Mouse (Mus musculus) urinary bladder, postnatal 25 days (tissue): Measurements from ENCODE around the gene Nfic.

Source experiments
- DNase-seq: peaks from one replicate; pipeline ENCODE4 v3.0.0; 2022; ENCODE audit warnings: low spot score

Gene Nfic

DNA sequence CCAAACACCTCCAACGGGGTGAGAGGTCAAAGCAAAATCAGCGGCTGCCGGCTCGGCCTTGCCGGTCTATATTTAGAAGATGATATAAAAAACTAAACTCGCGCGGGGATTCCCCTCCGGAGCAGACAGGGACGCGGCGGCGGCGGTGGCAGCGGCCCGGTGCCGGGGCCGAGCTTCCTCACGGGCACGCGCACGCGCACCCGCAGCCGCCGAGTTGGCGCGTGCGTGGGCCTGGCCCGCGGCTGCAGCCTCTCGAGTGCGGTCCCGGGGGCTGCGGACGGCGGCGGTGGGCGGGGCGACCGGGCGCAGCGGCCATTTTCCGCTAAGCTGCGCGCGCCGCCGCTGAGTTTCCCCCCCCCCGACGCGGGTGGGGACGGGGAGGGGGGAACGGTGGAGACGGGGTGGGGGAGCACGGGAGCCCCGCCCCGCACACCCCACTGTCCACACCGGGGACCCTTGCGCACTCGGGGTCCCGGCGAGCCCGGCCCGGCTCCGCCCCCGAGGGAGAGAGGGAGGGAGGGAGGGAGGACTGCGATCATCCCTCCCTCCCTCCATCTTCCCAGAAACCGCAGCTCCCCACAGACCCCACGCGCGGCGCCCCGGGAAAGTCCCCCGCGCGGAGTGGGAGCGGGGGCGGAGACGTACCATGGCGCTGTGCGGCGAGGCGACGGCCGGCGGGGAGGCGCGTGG lies 25.1 kb downstream of the Nfic start:
- DNase-seq = peak; percentile 75

DNA sequence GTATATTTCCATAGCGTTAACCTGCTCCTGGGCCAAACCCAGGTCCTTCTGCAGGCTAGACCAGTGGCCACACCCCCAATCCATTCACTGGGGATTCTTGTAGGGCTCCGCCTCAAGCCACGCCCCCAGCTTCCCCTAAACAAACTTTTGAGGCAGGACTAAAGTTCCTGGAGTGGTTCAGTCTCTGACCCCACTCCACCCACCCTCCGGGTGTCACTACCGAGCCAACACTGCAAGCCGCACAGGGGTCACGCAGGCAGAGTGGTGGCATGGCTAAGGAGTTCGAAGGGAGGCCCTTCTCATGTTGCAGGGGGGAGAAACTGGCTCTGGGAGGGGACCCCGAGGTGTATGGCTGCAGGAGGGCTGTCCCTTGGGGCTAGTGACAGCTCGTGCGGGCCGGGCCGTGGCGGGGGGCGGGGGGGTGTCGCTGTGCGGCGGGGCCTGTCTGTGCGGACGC lies 25.8 kb downstream of the Nfic start:
- DNase-seq = peak; percentile 77

- DNase-seq = peak; percentile 3
Measured at GRCm38 (mm10) chr10:81429092-81429491, 26.3 kb downstream of the Nfic start.

GRCm38 (mm10) chr10:81428507-81428870 lies 26.9 kb downstream of the Nfic start:
- no peak for DNase-seq

GRCm38 (mm10) chr10:81427804-81428506 lies 27.5 kb downstream of the Nfic start:
- DNase-seq = peak; percentile 3

DNA sequence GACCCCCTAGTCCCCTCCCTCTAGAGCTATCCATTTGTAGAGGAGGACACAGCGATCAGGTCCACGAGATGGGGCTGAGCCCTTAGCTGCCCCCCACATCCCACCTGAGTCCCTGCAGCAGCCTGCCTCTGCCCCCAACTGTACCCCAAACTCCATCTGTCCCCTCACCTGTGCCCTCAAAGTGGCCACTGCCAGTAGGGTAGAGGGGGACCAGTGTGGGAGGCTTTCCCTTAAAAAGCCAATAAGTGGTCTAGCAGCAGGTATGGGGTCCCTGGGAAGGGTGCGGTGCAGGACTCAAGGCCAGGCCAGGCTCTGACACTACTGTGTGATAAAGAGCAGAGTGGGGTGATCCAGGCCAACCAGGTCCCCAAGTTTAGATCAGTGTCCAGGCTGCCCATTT lies 28.1 kb downstream of the Nfic start:
- peak; percentile 2 for DNase-seq

GRCm38 (mm10) chr10:81426897-81427296 lies 28.5 kb downstream of the Nfic start:
- peak; percentile 73 for DNase-seq

- DNase-seq = peak; percentile 27
Measured at GRCm38 (mm10) chr10:81426081-81426671, 29.3 kb downstream of the Nfic start.

- DNase-seq = peak; percentile 44
Measured at GRCm38 (mm10) chr10:81425236-81425850, 30.1 kb downstream of the Nfic start.

- peak; percentile 24 for DNase-seq
Measured at GRCm38 (mm10) chr10:81424246-81425051, 31.0 kb downstream of the Nfic start.

DNA sequence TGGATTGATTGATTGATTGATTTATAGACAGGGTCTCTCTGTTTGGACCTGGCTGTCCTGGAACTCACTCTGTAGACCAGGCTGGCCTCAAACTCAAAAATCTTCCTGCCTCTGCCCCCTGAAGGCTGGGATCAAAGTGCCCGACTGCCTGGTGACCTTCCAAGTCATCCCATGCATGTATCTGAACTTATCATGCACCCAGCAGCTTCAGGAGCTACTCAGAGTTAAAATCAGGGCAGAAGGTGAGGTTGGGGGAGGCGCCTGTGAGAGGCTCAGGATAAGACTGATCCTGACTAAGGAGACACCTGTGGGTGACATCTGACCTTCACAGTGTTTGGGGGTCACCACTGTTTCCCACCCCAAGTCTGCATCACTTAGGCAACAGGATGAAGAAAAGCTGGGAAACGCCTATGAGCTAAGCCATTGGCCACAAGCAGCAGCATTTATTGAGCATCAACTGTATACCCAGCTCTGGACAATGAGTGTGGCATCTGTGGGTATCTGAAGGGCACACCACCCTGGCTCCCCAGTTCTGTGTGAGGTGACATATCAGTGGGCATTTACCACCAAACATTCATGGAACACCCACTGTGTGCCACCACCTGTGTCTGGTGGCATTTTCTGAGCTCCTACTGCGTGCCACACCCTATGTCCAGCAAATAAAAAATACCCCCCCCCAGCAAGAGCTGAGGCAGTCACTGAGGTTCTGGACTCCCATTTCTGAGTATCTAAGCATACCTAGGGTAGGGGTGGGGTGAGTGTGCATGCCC lies 31.8 kb downstream of the Nfic start:
- DNase-seq = peak; percentile 1

DNA sequence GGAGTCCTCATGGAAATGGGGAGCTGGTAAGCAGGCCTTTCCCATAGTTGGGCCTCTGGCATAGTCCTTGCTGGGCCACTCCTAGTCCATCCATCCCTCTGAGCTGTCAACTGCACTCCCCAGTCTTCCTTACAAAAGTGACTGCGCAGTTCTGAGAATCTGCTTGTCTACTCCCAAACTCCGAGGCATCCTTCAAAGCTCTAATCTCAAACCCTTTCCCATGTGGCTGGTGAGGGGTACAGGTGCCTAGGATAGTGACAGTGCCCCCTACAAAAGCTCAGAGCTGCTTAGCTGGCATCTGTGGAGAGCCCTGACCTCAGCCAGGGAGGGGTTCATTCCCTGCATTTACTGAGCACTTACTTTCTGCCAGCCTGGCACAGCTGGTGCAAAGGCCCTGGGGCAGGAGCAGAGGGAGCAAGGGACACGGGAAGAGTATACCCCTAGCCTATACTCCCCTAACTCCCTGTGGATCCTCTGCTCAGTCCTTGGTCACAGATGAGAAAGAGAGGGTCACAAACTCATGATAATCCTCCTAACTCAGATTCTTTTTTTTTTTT lies 32.7 kb downstream of the Nfic start:
- DNase-seq = no peak

GRCm38 (mm10) chr10:81422191-81422590 lies 33.2 kb downstream of the Nfic start:
- DNase-seq = no peak

GRCm38 (mm10) chr10:81421797-81422100 lies 33.7 kb downstream of the Nfic start:
- DNase-seq = peak; percentile 2

DNA sequence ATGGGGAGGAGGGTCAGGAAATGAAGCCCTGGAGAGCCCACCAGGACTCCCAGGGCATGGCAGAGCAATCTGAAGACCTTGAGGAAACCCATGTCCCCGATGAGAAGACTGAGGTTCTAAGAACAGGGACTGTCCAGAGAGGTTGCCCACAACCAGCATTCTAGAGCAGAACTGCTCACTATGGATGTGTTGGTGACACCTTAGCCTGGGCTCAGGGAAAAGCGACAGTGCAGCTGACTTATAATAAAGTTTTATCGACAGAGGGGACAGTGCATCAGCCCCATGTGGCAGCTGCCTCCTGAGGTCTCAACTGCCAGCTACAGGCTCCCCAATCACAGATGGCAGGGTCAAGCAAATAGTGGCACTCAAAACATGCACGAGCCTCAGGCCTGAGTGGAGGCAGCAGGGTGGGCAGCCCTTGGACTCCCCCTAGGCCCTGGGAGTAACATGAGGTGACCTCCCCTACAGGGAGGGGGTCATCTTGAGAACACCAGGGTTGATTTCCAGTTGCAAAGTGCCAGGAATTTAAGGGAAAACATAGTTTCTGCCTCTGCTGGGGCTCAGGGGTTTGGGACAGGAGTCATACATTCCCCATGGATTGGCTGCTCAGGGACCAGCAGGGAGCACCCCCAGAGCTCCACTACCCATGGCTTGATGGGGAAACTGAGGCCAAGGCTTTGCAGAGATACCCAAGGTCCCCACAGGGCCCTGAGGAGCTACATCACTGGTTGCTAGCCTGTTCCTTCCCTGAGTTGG lies 34.2 kb downstream of the Nfic start:
- DNase-seq = no peak

DNA sequence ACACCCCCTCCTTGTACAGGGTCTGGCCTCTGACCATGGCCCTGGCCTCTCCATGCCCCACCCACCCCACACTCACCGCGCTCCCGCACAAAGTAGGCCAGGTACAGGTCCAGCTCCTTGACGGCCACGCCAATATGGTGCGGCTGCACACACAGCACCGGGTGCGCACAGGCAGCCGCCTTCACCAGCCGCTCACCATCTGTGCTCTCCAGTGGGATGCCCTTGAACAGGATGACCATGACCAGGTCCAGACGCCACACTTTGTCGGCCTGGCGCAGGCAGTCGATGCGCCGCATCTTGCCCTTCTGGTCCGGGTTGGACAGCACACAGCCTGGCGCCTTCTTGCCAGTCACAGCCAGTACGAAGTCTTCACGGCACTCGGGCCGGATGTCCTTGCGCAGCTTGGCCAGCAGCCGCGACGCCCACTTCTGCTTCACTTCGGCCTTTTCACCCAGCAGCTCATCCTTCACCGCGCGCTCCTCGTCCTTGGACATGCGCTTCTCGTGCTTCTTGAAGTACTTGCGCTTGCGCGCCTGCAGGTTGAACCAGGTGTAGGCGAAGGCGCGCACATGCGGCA lies 35.2 kb downstream of the Nfic start:
- DNase-seq = peak; percentile 4

GRCm38 (mm10) chr10:81419111-81419928 lies 36.1 kb downstream of the Nfic start:
- DNase-seq = no peak

DNA sequence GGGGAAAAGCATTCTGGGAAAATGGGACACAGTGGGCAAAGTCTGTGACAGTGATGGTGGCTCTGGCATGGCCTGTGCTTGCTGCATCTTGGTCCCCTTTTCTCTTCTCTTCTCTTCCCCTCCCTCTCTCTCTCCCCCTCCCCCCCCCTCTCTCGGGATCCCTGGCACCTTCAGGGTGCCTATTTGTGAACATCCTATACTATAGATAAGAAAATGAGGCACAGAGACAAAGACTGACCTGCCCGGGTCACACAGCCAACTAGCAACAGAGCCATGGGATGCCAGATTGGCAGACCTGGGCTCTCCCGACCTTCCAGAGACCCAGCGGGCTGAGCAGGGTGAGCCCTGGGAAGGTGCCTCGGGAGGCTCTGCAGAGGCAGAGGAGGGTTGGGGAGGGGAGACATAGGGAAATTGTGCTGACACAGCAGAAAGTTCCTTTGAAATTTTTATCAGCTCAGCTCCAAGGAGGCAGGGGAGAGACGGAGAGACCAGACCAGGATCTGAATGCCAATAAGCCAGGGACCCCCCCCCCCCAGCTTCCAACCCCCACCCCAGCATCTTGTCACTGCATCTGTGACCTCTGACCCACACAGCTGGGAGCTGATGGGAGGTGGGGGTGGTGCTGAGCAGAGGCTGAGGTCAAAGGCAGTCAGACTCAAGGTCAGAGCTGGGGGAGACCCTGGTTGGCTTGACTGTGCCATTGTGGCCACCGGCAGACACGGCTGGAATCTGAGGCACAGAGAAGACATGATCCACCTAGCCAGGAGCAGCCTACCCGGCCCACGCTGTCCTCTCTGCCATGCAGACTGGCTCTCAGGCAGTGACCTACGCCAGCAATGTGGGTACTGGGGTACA lies 37.0 kb downstream of the Nfic start:
- no peak for DNase-seq
